Mouse (Mus musculus) cerebellum, postnatal 36 days (tissue): ENCODE measurements around the gene Ccdc117.
A peak's percentile ranks its signal among the peaks of the same experiment; 100 is the strongest.
"Not testable (repeated sequence)": the region's sequence is repeated elsewhere in the genome, so short reads cannot be mapped to it uniquely, and the experiment has no call there.

Experiments used
- DNase-seq, 2 experiments: peaks; one replicate each; pipeline ENCODE4 v3.0.0; 2021 to 2022; ENCODE audit warnings: mixed read lengths in 2 of 2

Ccdc117 gene

DNA sequence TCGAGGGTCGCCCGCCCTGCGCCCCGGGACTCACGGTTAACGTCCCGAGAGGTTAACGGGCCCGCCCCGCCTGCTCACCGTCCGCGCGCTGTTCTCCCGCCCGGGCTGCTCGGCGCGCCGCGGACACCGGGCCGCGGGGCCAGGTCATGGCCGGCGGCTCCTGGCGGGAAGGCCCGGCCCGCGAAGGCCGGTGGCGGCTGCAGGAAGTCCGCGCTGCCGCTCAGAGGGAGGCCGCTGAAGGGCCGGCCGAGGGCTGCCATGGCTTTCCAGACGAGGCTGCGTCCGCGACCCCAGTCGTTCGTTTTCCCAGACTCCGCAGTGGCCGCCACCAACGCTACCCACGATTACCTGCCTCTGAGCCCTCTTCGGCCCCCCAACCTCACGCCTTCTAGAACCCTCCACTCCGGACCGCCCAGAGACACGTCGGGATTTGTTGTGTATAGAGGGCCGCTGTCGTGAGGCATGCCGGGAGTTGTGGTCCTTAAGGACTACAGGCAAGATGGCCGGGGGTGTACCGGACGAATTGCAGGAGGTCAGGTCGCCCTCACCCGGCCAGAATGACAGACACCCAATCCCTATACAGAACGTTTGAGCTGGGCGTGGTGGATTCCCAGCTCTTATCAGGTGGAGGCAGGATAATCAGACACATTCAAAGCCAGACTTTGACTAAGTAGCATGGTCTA, at the start of gene Ccdc117:
TSS of gene Ccdc117 (minus strand) at position 389 of the 683 bp plus-strand sequence.
- DNase-seq: peak; percentile 91

DNA sequence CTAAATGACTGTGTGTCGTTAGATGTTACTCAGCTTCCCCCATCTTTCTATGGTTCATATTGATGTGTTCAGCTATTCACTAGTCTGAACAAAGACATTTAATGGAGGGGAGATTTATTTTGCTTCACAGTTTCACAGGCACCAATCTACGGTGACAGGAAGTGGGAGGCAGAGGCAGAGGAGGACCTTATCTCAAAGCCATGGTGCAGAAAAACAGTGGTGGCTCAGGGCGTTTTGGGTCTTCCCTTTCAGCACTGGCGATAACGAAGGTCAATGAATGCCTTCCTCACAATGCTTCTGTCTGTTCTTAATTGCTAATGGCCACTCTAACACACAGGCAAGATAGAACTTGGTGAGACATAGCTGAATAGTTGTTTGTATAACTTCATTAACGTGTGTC, 33.1 kb upstream of the Ccdc117 start:
- no peak for DNase-seq

DNA sequence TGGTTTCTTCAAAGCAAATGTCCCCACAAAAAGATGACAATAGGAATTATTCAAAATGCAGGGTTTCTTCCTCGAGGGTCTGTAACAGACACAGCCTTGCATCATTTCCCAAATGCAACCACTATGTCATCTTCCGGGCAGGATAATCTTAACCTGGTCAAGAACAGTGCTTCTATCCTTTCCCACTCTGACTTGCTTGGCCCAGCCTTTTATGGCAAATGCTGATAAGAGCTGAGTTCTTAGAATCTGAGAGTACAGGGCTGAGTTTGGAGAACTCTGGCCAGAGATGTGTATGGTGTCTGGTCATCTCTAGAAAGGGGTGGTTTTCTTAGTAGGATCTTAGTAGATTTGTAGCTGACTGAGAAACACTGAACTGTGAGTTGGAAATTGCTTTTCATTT, 31.8 kb upstream of the Ccdc117 start:
- no peak for DNase-seq

DNA sequence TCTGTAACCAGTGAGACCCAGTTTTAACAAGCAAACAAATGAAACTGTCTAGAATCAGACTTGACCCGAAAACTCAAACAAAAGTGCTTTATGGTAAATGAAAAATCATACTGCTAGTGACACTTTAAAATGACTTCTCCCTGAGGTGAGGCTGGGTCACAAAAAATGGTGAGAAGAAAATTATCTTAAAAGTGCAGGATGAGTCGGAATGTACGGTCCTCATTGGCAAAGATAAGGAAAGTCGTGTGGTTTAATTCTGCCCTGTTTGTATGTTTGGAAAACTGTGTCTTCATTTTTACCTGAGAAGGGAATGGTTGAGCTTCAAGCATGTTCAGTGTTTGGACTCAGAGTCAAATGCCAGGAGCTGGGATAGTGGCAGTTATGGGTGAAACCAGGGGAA, 29.9 kb upstream of the Ccdc117 start:
- DNase-seq: no peak

DNA sequence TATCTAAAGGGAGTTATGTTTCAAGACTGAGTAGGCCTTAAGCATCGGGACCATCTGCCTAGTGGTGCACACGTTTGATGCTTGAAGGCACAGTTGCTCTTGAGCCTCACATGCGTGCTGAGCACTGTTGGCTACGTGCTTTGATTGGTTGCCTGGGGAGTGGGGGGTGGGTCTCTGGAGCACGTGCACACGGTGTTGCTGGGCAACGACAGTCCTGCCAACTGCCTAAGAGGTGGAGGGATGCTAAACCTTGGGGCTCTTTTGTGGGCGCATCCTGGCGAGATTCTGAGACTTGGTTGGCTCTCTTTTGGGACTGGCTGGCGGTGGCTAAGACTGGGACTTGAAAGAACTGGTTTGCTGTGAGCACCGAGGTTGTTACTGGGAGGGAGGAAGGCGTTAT, 27.5 kb upstream of the Ccdc117 start, which contains the start of gene Ankrd36:
TSS of gene Ankrd36 (plus strand) at position 211 of the 400 bp plus-strand sequence.
- no peak for DNase-seq

DNA sequence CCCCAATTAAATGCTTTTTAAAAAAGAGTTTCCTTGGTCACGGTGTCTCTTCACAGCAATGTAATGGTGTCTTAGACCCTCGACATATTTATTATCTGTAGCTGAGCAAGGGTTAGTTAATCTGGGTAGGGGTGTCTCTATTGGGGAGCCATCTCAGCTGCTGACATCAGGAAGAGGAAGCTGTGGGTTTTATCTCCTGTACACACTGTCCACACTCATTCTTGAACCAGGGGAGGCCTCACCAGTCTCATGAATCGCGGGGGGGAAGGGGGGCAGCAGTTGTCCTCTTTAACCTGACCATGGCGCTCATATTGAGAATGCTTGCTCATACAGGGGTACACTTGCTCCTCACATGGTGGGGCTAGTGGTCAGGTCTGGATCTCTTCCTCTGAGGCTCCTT, 26.1 kb upstream of the Ccdc117 start:
- DNase-seq: no peak

DNA sequence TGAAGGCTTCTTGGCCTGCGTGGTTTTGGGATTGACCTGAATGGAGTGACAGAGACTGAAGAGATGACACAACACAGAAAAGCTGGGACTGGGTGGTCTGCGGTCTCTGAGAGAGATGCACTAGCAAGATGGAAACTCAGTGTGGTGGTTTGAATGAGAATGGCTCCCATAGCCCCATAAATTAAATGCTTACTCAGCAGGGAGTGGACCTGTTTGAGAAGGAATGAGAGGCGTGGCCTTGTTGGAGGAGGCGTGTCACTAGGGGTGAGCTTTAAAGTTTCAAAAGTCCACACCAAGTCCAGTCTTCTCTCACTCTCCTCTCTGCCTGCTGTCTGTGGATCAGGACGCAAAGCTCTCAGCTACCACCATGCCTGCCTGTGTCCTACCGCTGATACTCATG, 25.7 kb upstream of the Ccdc117 start:
- DNase-seq: no peak

DNA sequence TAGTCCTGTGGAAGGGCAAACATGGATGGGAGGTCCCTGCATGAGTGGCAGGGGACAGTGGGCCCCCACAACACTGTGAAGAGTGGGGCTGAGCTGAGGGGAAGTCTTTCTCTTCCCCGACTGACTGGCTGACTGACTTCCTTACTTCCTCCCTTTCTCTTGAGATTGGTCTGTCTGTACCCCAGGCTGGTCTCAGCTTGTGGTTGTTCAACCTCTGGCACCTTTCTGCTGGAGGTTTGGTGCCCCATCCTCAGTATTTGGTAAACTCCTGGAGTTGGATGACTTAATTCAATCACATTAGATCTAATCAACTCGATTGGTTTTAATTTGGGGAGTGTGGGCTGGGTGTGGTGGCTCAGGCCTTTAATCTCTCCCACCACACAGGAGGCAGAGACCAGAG, 24.5 kb upstream of the Ccdc117 start:
- no peak for DNase-seq

DNA sequence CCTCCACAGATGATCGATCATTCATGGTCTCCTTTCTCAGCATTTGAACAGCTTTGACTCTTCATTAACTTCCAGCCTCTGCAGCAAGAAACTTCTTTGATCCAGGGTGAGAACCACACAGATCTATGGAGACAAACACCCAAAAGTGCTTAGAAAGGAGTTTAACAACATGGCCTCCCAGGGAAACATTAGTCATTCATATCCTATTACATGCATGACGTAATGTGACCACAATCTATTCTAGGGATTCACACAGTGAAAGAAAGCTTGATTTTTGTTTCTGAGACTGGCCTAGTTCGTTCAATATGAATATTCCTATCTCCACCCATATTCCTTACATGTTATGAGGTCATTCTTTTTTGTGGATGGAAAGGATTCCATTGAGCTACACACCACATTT, 23.6 kb upstream of the Ccdc117 start:
- DNase-seq: no peak

DNA sequence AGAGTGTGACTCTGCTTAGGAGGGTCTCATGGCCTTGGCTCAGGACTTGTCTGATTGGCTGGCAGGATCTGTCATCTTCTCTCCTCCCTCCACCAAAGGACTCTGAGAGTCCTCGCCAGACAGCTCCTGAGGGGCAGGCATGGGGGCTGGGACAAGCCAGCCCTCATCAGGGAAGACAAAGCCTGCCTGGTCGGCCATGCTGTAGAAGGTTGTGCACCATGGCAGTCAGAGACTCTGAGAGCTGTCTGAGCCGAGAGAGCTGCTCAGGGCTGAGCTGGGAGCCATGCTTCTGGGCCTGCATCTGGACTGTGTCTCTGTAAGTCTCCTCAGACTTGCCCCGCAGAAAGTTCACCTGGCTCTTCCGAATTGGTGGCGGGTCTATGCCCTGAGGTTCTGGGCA, 21.9 kb upstream of the Ccdc117 start:
- DNase-seq: no peak

DNA sequence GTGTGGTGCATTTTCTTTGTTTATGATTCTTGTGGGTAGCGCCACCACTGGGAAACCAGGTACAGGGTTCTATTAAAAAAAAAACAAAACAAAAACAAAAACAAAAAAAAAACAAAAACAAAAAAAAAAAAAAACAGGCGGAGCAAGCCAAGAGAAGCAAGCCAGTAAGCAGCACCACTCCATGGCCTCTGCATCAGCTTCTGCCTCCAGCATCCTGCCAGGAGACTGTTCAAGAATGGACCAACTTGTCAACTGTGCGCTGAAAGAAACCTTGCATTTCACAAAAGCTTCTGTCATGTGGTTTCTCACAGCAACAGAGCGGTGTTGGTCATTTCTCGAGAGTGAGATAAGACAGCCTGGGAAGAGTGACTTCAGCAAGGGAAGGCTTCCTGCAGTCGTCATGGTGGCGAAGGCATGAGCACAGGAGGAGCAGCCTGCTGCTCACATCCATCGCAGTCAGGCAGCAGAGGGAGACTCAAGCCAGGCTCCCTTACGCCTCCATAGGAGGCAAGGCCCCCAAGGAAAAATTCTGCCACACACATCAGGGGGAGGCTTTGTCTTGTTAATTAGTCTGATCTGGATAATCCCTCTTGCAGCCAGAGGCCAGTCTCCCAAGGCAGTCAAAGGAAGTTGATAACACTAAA, 20.8 kb upstream of the Ccdc117 start:
- no peak for DNase-seq

DNA sequence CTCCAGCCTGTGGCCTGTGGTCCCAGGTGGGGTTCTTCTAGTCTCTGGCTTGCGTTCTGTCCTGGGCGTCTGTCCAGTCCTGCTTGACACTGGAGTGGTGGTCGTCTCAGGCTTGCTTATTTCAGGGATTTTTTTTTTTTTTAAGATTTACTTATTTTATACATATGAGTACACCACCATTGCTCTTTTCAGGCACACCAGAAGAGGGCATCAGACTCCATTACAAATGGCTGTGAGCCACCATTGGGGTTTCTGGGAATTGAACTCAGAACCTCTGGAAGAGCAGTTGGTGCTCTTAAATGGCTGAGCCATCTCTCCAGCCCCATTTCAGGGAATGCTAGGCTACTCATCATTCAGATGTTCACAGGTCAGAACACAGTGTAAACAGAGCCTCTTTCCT, 18.3 kb upstream of the Ccdc117 start:
- DNase-seq: no peak

DNA sequence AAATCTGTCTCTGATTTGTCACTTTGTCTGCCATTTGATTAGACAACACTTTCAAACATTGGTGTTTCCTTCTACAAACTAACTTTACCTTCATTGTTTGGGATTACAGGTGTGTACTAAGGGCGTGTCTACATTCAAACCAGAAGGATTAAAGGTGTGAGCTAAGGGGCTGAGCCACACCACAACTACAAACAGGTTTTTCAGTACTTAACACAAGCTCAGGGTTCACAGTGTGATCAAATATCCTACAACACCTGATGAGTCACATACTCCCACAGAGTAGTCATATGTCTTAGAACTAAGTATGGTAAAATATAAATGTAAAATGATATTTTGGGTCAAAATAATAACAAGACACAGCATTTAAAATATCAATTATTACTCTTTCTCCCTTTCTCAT, 9.9 kb upstream of the Ccdc117 start:
- DNase-seq: no peak

DNA sequence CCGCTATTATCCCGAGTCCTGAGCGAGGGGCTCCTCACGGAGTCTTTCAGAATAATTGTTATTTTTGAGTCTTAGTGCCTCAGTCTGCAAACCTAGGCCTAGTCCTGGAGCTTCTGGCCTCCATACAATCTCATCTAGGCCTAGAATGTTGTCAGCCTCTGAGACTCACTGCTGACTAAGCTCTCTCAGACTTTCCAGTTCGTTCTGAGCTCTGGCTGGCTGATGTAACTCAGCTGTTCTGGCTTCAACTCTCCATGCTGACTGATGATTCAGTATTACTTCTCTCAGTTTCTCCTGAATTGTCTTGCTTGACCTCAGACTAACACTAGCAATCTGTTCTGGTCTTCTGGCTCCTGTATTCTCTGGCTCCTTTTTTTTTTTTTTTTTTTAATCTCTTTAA, 9.4 kb upstream of the Ccdc117 start:
- DNase-seq: no peak

DNA sequence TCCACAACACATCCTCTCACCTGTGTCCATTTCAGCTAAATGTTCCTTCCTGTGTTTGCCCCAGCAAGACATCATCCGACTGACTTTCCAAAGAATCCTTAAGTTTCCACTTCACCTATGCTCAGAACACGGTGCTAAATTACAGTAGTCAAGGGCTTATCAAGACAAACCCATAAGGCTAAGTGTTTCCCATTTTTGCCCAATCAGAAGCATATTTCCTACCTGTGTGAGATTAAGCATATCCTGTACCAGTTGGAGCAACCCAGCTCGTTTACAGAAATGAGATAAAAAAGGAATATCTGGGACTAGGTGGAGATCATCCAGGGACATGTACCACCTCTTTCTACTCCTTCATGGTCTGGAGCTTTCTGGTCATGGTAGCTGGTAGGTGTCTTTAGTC, 4.7 kb upstream of the Ccdc117 start:
- no peak for DNase-seq

DNA sequence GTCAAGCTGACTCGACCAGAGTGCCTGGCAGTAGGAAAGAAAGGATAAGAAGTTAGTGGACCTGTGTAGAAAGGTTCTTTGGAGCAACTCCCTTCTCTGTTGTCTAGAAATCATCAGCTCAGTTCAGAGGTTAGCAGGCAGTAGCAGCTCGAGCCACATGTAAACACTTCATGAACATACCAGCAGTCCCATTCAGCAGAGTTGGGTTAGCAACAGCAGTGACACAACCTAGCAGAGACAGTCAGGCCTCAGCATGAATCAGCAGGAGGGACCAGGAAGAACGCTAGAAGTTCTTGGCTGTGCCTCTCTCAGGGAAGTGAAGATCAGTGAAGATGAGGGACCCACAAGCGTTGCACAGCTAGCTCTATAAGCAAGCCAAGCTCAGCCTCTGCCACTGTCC, 3.5 kb upstream of the Ccdc117 start:
- no peak for DNase-seq

DNA sequence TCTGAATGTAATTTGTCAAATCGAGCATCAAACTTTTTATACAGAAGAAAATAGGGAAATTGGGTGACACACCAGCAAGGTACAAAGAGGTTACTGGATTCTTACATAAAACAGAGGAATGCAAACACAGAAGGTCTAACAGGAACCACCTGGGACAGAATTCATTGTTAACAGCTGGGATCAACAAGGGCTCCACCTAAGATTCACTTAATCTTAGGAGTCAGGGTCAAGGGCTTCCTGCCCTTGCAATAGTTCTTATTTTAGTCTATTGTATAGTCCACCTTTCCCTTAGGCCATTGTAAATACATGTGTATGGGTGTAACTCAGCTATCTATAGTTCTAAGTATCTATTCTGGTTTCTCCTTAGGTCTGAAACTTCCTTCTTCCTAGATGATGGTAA, 2.7 kb upstream of the Ccdc117 start:
- not testable (repeated sequence) for DNase-seq

DNA sequence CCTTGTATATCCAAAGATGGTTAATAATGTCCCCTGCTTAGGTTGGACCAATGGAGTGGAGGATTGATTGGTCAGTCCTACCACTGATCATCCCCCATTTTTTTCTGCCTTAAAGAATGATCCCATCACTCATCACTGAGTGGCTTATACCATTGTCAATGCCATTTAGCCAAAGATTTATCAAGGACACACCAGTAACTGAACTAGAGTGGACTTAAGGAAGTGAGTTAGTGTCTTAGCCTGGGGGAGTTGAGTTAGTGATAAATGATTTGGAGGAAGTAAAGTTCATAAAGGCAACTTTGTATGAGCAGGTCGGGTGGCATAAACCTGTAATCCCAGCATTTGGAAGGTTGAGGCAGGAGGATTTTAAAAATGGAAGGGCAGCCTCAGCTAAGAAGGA, 1.3 kb upstream of the Ccdc117 start:
- DNase-seq: no peak

DNA sequence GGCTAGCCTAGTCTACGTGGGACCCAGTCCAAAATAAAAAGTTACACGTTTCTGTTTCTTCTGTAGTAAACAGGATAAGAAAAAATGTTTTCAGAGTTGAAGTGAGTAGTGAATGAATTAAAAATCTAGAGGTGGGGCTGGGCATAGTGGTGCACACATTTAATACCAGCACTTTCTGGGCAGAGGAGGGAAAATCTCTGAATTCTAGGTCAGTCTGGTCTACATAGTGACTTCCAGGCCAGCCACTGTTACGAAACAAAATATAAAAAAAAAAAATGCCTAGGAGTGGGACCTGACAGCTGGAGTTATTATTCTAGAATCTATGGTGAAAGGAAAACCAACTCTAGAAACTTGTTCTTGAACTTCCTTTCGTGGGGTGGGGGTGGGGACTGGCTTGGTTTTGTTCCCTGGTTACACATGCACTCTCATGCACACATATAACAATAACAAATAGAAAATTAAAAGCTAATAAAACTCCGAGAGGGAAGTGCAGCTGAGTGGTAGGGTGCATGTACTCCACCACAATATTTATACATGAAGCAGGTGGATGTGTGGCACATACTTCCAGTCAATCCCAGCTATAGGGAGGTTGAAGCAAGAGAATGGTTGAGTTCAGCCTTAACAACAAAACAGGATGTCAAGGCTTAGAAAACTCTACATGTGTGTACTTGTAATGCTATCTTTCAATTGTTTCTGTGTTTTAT, 647 bp upstream of the Ccdc117 start:
- DNase-seq: no peak

DNA sequence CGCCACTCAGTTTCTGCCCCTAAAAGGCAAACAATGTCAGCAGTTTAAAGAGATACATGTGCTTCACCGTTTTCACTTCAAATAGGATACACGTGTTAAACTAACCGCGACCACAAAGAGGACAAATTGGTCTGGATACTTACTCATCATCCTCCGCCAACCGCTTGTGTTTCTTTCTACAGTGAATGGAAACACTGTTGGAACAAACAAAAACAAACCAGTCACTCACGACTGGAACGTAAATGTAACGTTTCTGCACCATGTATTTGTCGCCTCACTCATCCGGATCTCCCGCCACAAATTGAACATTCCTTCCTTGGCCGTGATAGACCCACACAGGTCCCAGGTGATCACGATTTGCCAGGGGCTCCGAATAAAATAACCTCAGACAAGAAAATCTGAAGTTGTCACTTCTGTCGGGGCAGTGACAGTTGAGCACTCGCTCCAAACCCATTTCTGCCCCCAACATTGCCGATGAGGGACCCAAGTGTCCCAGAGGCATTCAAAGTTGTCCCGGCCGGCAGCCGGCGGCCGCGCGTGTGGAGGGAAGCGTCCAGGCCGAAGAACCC, 673 bp downstream of the Ccdc117 start:
- DNase-seq: no peak

DNA sequence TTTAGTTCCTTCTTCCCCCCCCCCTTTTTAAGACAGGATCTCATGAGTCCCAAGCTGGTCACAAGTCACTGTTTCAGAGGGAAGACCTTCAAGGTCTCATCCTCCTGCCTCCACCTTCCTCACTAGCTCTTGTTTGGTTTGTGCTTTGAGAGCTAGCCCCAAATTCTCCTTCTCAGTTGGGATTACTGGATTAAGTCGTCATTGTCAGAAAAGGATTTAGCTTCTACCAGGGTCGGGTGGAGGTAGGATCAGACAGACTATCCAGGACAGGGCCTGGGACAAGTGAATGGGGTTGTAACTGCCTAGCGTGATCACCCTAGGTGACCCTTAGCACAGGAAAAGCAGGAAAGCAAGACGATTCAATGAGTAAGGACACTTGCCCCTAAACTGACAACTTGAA, 1.7 kb downstream of the Ccdc117 start:
- no peak for DNase-seq

DNA sequence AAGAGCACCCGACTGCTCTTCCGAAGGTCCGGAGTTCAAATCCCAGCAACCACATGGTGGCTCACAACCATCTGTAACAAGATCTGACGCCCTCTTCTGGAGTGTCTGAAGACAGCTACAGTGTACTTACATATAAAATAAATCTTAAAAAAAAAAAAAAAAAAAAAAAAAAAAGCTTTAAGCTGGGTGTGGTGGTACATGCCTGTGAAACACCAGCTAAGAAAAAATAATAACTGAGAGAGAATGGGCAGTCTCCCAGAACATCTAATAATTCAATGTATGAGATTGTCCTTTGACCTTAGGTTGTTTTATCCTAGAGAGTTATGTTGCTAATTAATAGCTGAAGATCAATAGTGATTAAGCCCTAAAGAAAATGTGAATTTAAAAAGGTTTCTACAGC, 4.5 kb downstream of the Ccdc117 start:
- not testable (repeated sequence) for DNase-seq

DNA sequence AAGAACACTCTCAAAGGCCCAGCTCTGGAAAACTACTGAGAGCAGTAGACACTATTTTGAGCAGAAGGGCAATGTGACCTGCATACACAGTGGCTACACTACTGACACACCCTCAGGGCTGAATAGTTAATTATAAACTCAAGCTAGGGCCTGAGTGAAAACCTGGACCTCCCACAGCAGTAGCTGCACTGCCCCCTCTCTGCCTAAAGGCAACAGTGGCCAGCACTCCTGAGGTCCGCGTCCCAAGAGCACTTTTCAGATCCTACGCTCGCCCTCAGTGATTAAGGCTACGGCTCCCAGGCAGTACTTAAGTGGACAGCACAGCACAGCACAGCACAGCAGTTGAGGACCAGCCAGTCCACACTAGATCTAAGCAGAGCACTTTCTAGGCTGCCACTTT, 8.9 kb downstream of the Ccdc117 start:
- DNase-seq: no peak

DNA sequence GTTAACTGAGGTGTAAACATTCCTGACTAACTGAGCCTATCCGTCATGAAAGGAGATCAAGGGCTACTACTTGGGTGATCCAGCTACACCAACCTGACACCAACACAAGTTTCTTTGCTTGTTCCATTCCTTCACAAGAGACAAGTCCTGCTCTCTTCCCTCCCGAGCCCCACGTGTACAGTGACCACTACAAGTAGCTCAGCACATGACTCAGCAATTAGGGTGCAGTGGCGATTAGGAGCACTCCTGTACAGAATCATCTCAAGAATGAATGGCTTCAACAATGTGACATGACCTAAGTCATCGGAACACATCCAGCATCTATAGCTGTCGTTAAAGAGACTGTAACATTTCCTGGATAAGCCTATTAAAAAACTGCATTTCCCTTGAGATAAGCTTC, 11.3 kb downstream of the Ccdc117 start:
- DNase-seq: no peak
